Mouse (Mus musculus) heart, embryonic 16.5 days (tissue): Measurements from ENCODE around the gene Pthlh. TPM values are rescaled to one million over a fixed set of nuclear protein-coding genes. Genes with fewer than 3 reads are reported as not detected.

Experiments used
- ATAC-seq: fragments of 200-750 bp; cut with Nextera tagmentation; replicated peaks from 2 replicates; pipeline ENCODE4 v1.8.0; 2017; ENCODE audit warnings: moderate number of reproducible peaks; ENCODE audit not compliant: insufficient read depth, low FRiP score; ENCODE audit errors: extremely low read depth
- H3K27ac ChIP-seq: fragments of 300-500 bp; sonication (generic); 2 replicates; pipeline ENCODE4 v1.5.1; 2014; ENCODE audit warnings: mild to moderate bottlenecking, low read length, control low read depth, moderate library complexity
- H3K27me3 ChIP-seq: fragments of 300-500 bp; sonication (generic); 2 replicates; pipeline ENCODE4 v1.6.1; 2014; ENCODE audit warnings: low read length, mixed read lengths; ENCODE audit not compliant: control insufficient read depth, insufficient read depth
- H3K36me3 ChIP-seq: fragments of 300-500 bp; sonication (generic); 2 replicates; pipeline ENCODE4 v1.6.1; 2014; ENCODE audit not compliant: control insufficient read depth, insufficient read depth
- H3K4me1 ChIP-seq: fragments of 300-500 bp; sonication (generic); 2 replicates; pipeline ENCODE4 v1.6.1; 2014; ENCODE audit warnings: low read length, mixed read lengths; ENCODE audit not compliant: control insufficient read depth, insufficient read depth
- H3K4me2 ChIP-seq: fragments of 300-500 bp; sonication (generic); 2 replicates; pipeline ENCODE4 v1.6.1; 2014; ENCODE audit warnings: low read depth, mild to moderate bottlenecking, control low read depth, low read length
- H3K4me3 ChIP-seq: fragments of 300-500 bp; sonication (generic); 2 replicates; pipeline ENCODE4 v1.5.1; 2014; ENCODE audit warnings: mild to moderate bottlenecking, control low read depth, low read length
- H3K9ac ChIP-seq: fragments of 300-500 bp; sonication (generic); 2 replicates; pipeline ENCODE4 v1.6.1; 2014; ENCODE audit warnings: low read length, control low read depth
- H3K9me3 ChIP-seq: fragments of 300-500 bp; sonication (generic); replicated peaks from 2 replicates; pipeline ENCODE4 v1.6.1; 2016; ENCODE audit warnings: low read length; ENCODE audit not compliant: control insufficient read depth
- WGBS: fragments of 180-500 bp; shearing (Covaris S2); extraction: QIAGEN DNeasy Blood & Tissue Kit; methylation state at CpG from one replicate; pipeline ENCODE4 v1.1.7; 2014; 5-methylcytosine and 5-hydroxymethylcytosine counted together
- polyA plus RNA-seq: library from polyadenylated mRNA; unstranded; fragments of >200 nt; fragmentation: Nextera tagmentation; extraction: Ambion mirVana; gene quantifications from 2 replicates; pipeline ENCODE4 v1.2.1, GENCODE M21; 2015

Gene Pthlh
- polyA plus RNA-seq, 1 experiment from 2014 or later, result 2.0 TPM

- no peaks in the 10 kb centered on the region for H3K36me3 ChIP-seq
- no peaks in the 10 kb centered on the region for H3K9me3 ChIP-seq
- no peaks in the 10 kb centered on the region for H3K27me3 ChIP-seq
- 84% methylated on average over 1 of the region's 1 CpGs for WGBS
- H3K9ac ChIP-seq, result no peak overlapping the region
- H3K4me1 ChIP-seq, result no peaks in the 10 kb centered on the region
- H3K4me3 ChIP-seq, result no peak overlapping the region
- no peak overlapping the region for H3K4me2 ChIP-seq
- no peak for ATAC-seq
- H3K27ac ChIP-seq, result no peak overlapping the region
These were observed 37.3 kb downstream of the Pthlh start for GRCm38 (mm10) chr6:147226696-147227095.

GRCm38 (mm10) chr6:147219099-147219498 is 44.9 kb downstream of the Pthlh start:
- Histone ChIP-seq H3K4me2 (no peak overlapping the region), H3K27me3 (no peaks in the 10 kb centered on the region), H3K9ac (no peak overlapping the region), H3K27ac (no peak overlapping the region), H3K9me3 (no peaks in the 10 kb centered on the region), H3K4me3 (no peak overlapping the region), H3K36me3 (no peaks in the 10 kb centered on the region), H3K4me1 (no peaks in the 10 kb centered on the region)
- 72% methylated on average over 5 of the region's 5 CpGs for WGBS
- ATAC-seq, result no peak

- H3K4me2 ChIP-seq, result no peak overlapping the region
- H3K36me3 ChIP-seq, result no peaks in the 10 kb centered on the region
- no peak for ATAC-seq
- H3K27ac ChIP-seq, result no peak overlapping the region
- H3K4me1 ChIP-seq, result no peaks in the 10 kb centered on the region
- no peaks in the 10 kb centered on the region for H3K27me3 ChIP-seq
- H3K9me3 ChIP-seq, result no peaks in the 10 kb centered on the region
- WGBS, result 83% methylated on average over 1 of the region's 1 CpGs
- no peak overlapping the region for H3K4me3 ChIP-seq
- H3K9ac ChIP-seq, result no peak overlapping the region
These were observed 47.8 kb downstream of the Pthlh start for GRCm38 (mm10) chr6:147216156-147216555.

GRCm38 (mm10) chr6:147207821-147208330 is 56.1 kb downstream of the Pthlh start:
- no peaks in the 10 kb centered on the region for H3K36me3 ChIP-seq
- H3K4me3 ChIP-seq, result no peak overlapping the region
- H3K4me2 ChIP-seq, result no peak overlapping the region
- H3K27ac ChIP-seq, result no peak overlapping the region
- no peak overlapping the region for H3K9ac ChIP-seq
- no peaks in the 10 kb centered on the region for H3K4me1 ChIP-seq
- WGBS, result 79% methylated on average over 5 of the region's 5 CpGs
- ATAC-seq, result no peak
- H3K9me3 ChIP-seq, result peaks cover 5% of the 10 kb centered on the region; the same call in 1 of the 2 replicates
- H3K27me3 ChIP-seq, result no peaks in the 10 kb centered on the region

Other genes starting within 250 kb of the Pthlh start
- gene Rep15, start 231.6 kb downstream of the Pthlh start, polyA plus RNA-seq, result 0.49 and 0.60 TPM in 2 replicates
- gene Mrps35, start 221.4 kb downstream of the Pthlh start, polyA plus RNA-seq, result 154 and 155 TPM in 2 replicates
- 1.1 and 1.2 TPM in 2 replicates for gene Mansc4, start 177.2 kb downstream of the Pthlh start, polyA plus RNA-seq
- gene Klhl42, start 172.8 kb downstream of the Pthlh start, polyA plus RNA-seq, result 3.8 and 4.3 TPM in 2 replicates
- 25.6 and 26.8 TPM in 2 replicates for gene Ccdc91, start 211.6 kb upstream of the Pthlh start, polyA plus RNA-seq